Mouse (Mus musculus) embryonic fibroblast, embryonic 13.5 days (primary cell): ENCODE results near the gene Pde6d.

Source experiments
- CTCF ChIP-seq: IDR thresholded peaks from 2 replicates; pipeline ENCODE4 v1.5.1; 2011; ENCODE audit warnings: mild to moderate bottlenecking, control low read depth, low read length, moderate library complexity, borderline replicate concordance; ENCODE audit not compliant: insufficient read depth
- POLR2A ChIP-seq: IDR thresholded peaks from 2 replicates; pipeline ENCODE4 v1.6.1; 2011; ENCODE audit warnings: low read depth, mild to moderate bottlenecking, control low read depth, low read length, moderate library complexity

GRCm38 (mm10) chr1:86571381-86571780, 11.0 kb downstream of the Pde6d start:
- TF ChIP-seq CTCF (no peak), POLR2A (no peak)
